Mouse (Mus musculus) MEL (cell line): ENCODE data around the gene Prkcb. TPM values are rescaled to one million over a fixed set of nuclear protein-coding genes. Genes with fewer than 3 reads are reported as not detected.

ENCODE experiments used
- DNase-seq: peaks from one replicate; pipeline ENCODE4 v3.0.0; 2011; ENCODE audit warnings: low read depth, low spot score
- H3K27ac ChIP-seq: 2 replicates; pipeline ENCODE4 v1.5.1; 2012; ENCODE audit warnings: low read depth, mild to moderate bottlenecking, control low read depth, low read length, moderate library complexity; ENCODE audit not compliant: control insufficient read depth
- H3K27me3 ChIP-seq, 2 experiments: fragments of 150-350 bp in 1 of 2; sonication (generic) in 1 of 2; 2 replicates each; pipeline ENCODE4 v1.6.1; 2012; ENCODE audit warnings: low read length in 2 of 2, mild to moderate bottlenecking in 2 of 2, improper control_type of control experiment in 1 of 2, moderate library complexity in 1 of 2; ENCODE audit not compliant: insufficient read depth in 2 of 2, control insufficient read depth in 1 of 2
- H3K36me3 ChIP-seq, 2 experiments: 2 replicates each; pipeline ENCODE4 v1.6.1; 2012 to 2014; ENCODE audit warnings: low read length in 2 of 2, improper control_type of control experiment in 1 of 2, inconsistent platforms in 1 of 2, mild to moderate bottlenecking in 1 of 2; ENCODE audit not compliant: insufficient read depth in 2 of 2, control insufficient read depth in 1 of 2
- H3K4me1 ChIP-seq, 2 experiments: fragments of 150-350 bp in 1 of 2; sonication (generic) in 1 of 2; 2 replicates each; pipeline ENCODE4 v1.6.1; 2012; ENCODE audit warnings: low read length in 2 of 2, improper control_type of control experiment in 1 of 2, mild to moderate bottlenecking in 1 of 2; ENCODE audit not compliant: insufficient read depth in 2 of 2, control insufficient read depth in 1 of 2
- H3K4me3 ChIP-seq, 2 experiments: fragments of 150-350 bp in 1 of 2; sonication (generic) in 1 of 2; 2 replicates each; pipeline ENCODE4 v1.5.1; 2012; ENCODE audit warnings: low read depth in 2 of 2, low read length in 2 of 2, mild to moderate bottlenecking in 2 of 2, moderate library complexity in 2 of 2, control low read depth in 1 of 2, improper control_type of control experiment in 1 of 2; ENCODE audit not compliant: control insufficient read depth in 1 of 2, insufficient read depth in 1 of 2
- H3K79me2 ChIP-seq: 2 replicates; pipeline ENCODE4 v1.6.1; 2012; ENCODE audit warnings: mild to moderate bottlenecking, low read length, moderate library complexity; ENCODE audit not compliant: control insufficient read depth, poor library complexity, insufficient read depth
- H3K9ac ChIP-seq: 2 replicates; pipeline ENCODE4 v1.6.1; 2012; ENCODE audit warnings: low read depth, mild to moderate bottlenecking, control low read depth, low read length, moderate library complexity; ENCODE audit not compliant: control insufficient read depth, poor library complexity, severe bottlenecking
- H3K9me3 ChIP-seq: fragments of 150-350 bp; sonication (generic); replicated peaks from 2 replicates; pipeline ENCODE4 v1.6.1; 2012; ENCODE audit warnings: mild to moderate bottlenecking, low read length, improper control_type of control experiment, moderate library complexity; ENCODE audit not compliant: insufficient read depth
- CHD2 ChIP-seq: IDR thresholded peaks from 2 replicates; pipeline ENCODE4 v1.6.1; 2011; ENCODE audit warnings: low read length, improper control_type of control experiment
- CTCF ChIP-seq, 3 experiments: IDR thresholded peaks in 2 of 3; conservative IDR thresholded peaks in 1 of 3; 2 replicates each; pipeline ENCODE4 v1.5.1; 2011 to 2012; ENCODE audit warnings: low read length in 3 of 3, low read depth in 2 of 3, mild to moderate bottlenecking in 2 of 3, improper control_type of control experiment in 1 of 3, inconsistent platforms in 1 of 3, mixed read lengths in 1 of 3, moderate library complexity in 1 of 3; ENCODE audit not compliant: control insufficient read depth in 1 of 3, insufficient read depth in 1 of 3, poor library complexity in 1 of 3, severe bottlenecking in 1 of 3
- E2F4 ChIP-seq: IDR thresholded peaks from 2 replicates; pipeline ENCODE4 v1.6.1; 2011; ENCODE audit warnings: low read depth, low read length, improper control_type of control experiment, borderline replicate concordance
- ELF1 ChIP-seq: IDR thresholded peaks from 2 replicates; pipeline ENCODE4 v1.6.1; 2014; ENCODE audit warnings: low read depth, mild to moderate bottlenecking, inconsistent platforms, low read length, improper control_type of control experiment, moderate library complexity
- EP300 ChIP-seq, 2 experiments: IDR thresholded peaks; 2 replicates each; pipeline ENCODE4 v1.6.1; 2011; ENCODE audit warnings: improper control_type of control experiment in 2 of 2, low read length in 2 of 2, low read depth in 1 of 2, mild to moderate bottlenecking in 1 of 2
- ETS1 ChIP-seq: IDR thresholded peaks from 2 replicates; pipeline ENCODE4 v1.6.1; 2012; ENCODE audit warnings: low read depth, mild to moderate bottlenecking, inconsistent platforms, low read length, improper control_type of control experiment, moderate library complexity
- GABPA ChIP-seq: IDR thresholded peaks from 2 replicates; pipeline ENCODE4 v1.6.1; 2012; ENCODE audit warnings: low read depth, mild to moderate bottlenecking, inconsistent platforms, low read length, improper control_type of control experiment, moderate library complexity
- HCFC1 ChIP-seq: IDR thresholded peaks from 2 replicates; pipeline ENCODE4 v1.6.1; 2012; ENCODE audit warnings: low read depth, mild to moderate bottlenecking, inconsistent platforms, low read length, improper control_type of control experiment, moderate library complexity
- KAT2A ChIP-seq: conservative IDR thresholded peaks from 2 replicates; pipeline ENCODE4 v1.6.1; 2012; ENCODE audit warnings: low read depth, low read length, improper control_type of control experiment, inconsistent platforms
- MAFK ChIP-seq: IDR thresholded peaks from 2 replicates; pipeline ENCODE4 v1.6.1; 2011; ENCODE audit warnings: low read depth, mild to moderate bottlenecking, low read length, improper control_type of control experiment, borderline replicate concordance
- MAX ChIP-seq: IDR thresholded peaks from 2 replicates; pipeline ENCODE4 v1.6.1; 2011; ENCODE audit warnings: low read length, improper control_type of control experiment
- MAZ ChIP-seq: IDR thresholded peaks from 2 replicates; pipeline ENCODE4 v1.6.1; 2012; ENCODE audit warnings: low read depth, mild to moderate bottlenecking, inconsistent platforms, low read length, improper control_type of control experiment
- MYB ChIP-seq: IDR thresholded peaks from 2 replicates; pipeline ENCODE4 v1.6.1; 2011; ENCODE audit warnings: mild to moderate bottlenecking, low read depth, low read length, improper control_type of control experiment
- MYC ChIP-seq: IDR thresholded peaks from 2 replicates; pipeline ENCODE4 v1.6.1; 2011; ENCODE audit warnings: low read depth, mild to moderate bottlenecking, low read length, improper control_type of control experiment, moderate library complexity
- NELFE ChIP-seq: IDR thresholded peaks from 2 replicates; pipeline ENCODE4 v1.6.1; 2011; ENCODE audit warnings: low read depth, low read length, improper control_type of control experiment
- NRF1 ChIP-seq: IDR thresholded peaks from 2 replicates; pipeline ENCODE4 v1.6.1; 2014; ENCODE audit warnings: low read depth, mild to moderate bottlenecking, inconsistent platforms, low read length, improper control_type of control experiment, moderate library complexity; ENCODE audit not compliant: poor library complexity, insufficient read depth, severe bottlenecking
- POLR2AphosphoS2 ChIP-seq: IDR thresholded peaks from 2 replicates; pipeline ENCODE4 v1.6.1; 2011; ENCODE audit warnings: low read length, improper control_type of control experiment
- POLR2AphosphoS5 ChIP-seq: IDR thresholded peaks from 2 replicates; pipeline ENCODE4 v1.6.1; 2012; ENCODE audit warnings: low read depth, borderline replicate concordance, mild to moderate bottlenecking, inconsistent platforms, low read length, moderate library complexity, mixed read lengths
- SIN3A ChIP-seq: IDR thresholded peaks from 2 replicates; pipeline ENCODE4 v1.6.1; 2012; ENCODE audit warnings: low read length, improper control_type of control experiment, inconsistent platforms
- TAL1 ChIP-seq: IDR thresholded peaks from 2 replicates; pipeline ENCODE4 v1.6.1; 2012; ENCODE audit warnings: mild to moderate bottlenecking, inconsistent platforms, low read length, moderate library complexity, mixed read lengths
- TCF12 ChIP-seq: IDR thresholded peaks from 2 replicates; pipeline ENCODE4 v1.6.1; 2014; ENCODE audit warnings: low read depth, mild to moderate bottlenecking, inconsistent platforms, low read length, improper control_type of control experiment, moderate library complexity
- UBTF ChIP-seq: IDR thresholded peaks from 2 replicates; pipeline ENCODE4 v1.6.1; 2012; ENCODE audit warnings: low read depth, mild to moderate bottlenecking, inconsistent platforms, low read length, improper control_type of control experiment, moderate library complexity, borderline replicate concordance; ENCODE audit not compliant: insufficient read depth
- USF1 ChIP-seq: IDR thresholded peaks from 2 replicates; pipeline ENCODE4 v1.6.1; 2014; ENCODE audit warnings: low read depth, mild to moderate bottlenecking, inconsistent platforms, low read length, improper control_type of control experiment, moderate library complexity
- ZNF384 ChIP-seq: IDR thresholded peaks from 2 replicates; pipeline ENCODE4 v1.6.1; 2012; ENCODE audit warnings: low read depth, mild to moderate bottlenecking, inconsistent platforms, low read length, improper control_type of control experiment
- polyA plus RNA-seq, 2 experiments: library from polyadenylated mRNA; stranded (reverse) in 1 of 2; unstranded in 1 of 2; fragments of >175 nt in 1 of 2; fragments of >200 nt in 1 of 2; gene quantifications; 2 replicates each; pipeline versions ENCODE4 v1.2.1 to v1.2.4; 2012; ENCODE audit warnings: low replicate concordance in 2 of 2, low read depth in 1 of 2; ENCODE audit not compliant: insufficient read length in 2 of 2, insufficient read depth in 1 of 2, missing spikeins in 1 of 2
- total RNA-seq: library from RNA; depleted of rRNA; stranded (reverse); fragments of 300-350 nt; gene quantifications from 2 replicates; pipeline ENCODE4 v1.2.3, GENCODE M21; 2012

Gene Prkcb
- total and polyA plus RNA-seq, 3 experiments: not detected

DNA sequence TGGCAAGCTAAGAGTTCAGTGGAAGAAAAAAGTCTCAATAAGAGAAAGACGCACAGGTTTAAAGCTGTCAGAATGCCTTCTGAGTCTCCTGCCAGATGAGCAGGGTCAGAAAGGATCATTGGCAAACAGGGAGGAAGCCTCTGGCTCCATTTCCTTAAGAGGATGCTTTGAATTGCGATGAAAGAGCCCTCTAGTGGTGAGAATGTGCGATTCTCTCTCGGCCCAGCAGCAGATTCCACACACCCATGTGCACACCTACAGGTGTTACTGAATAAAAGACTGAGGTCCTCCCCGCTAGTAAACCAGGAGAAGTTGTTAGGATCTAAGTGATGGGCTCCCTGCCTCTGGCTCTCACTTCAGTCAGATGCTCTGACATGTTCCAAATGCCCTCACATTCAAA, 379.4 kb downstream of the Prkcb start:
- H3K9me3 ChIP-seq: no peaks in the 10 kb centered on the region
- no peak for TF ChIP-seq ELF1
- no peak for TF ChIP-seq ETS1
- TF ChIP-seq MAX: no peak
- no peak for TF ChIP-seq EP300 (IDR thresholded peaks at IDR 0.05; ENCODE audit: low read depth in 1 of 2, low read length in 2 of 2)
- peak; percentile 15 to 36 (median 33); a peak in 5 of 6 replicates for TF ChIP-seq CTCF (IDR thresholded peaks at IDR 0.05 in 2 of 3, conservative IDR thresholded peaks at IDR 0.05 in 1 of 3; ENCODE audit: control insufficient read depth in 1 of 3, insufficient read depth in 1 of 3, low read depth in 2 of 3, low read length in 3 of 3, poor library complexity in 1 of 3, severe bottlenecking in 1 of 3)
- no peaks in the 10 kb centered on the region; a peak in 1 of 4 replicates for H3K27me3 ChIP-seq
- H3K4me3 ChIP-seq: no peak overlapping the region
- H3K27ac ChIP-seq: no peak overlapping the region
- no peak overlapping the region for H3K9ac ChIP-seq
- H3K79me2 ChIP-seq: no peaks in the 10 kb centered on the region
- H3K36me3 ChIP-seq: no peaks in the 10 kb centered on the region
- H3K4me1 ChIP-seq: no peaks in the 10 kb centered on the region
- peak; percentile 16 for DNase-seq

DNA sequence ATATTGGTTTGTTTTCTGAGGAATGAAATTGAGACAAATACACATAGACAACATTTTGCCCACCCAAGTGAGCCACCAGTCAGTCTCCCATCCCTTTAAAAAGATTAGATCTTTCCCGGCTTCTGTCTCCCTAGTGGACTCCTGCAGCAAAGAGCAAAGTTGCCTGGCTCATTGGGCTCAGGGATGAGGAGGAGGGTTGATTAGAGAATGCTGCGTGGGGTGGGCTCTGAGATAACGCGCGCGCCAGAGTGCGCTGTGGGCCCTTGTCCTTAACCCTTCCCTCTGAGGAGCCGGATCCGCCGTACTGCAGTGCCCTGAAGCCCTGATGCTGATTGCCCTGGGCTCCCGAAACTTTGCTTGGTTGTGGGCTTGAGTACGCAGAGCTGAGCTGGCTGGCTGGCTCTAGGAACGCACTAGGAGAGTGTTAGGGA, 381.9 kb downstream of the Prkcb start, which contains the start of gene Cacng3:
Cacng3 (plus strand) TSS at position 51 of the 431 bp plus-strand sequence.
- Histone ChIP-seq H3K4me1 (no peaks in the 10 kb centered on the region), H3K27me3 (no peaks in the 10 kb centered on the region; a peak in 1 of 4 replicates), H3K9ac (no peak within 1 kb of the TSS), H3K9me3 (no peaks in the 10 kb centered on the region), H3K36me3 (no peaks in the 10 kb centered on the region), H3K79me2 (no peaks in the 10 kb centered on the region), H3K27ac (no peak within 1 kb of the TSS), H3K4me3 (no peak within 1 kb of the TSS)
- DNase-seq: no peak
- TF ChIP-seq MAFK (no peak), POLR2AphosphoS5 (no peak), MYC (no peak), SIN3A (no peak), CHD2 (no peak), TCF12 (no peak), MAZ (no peak), NRF1 (no peak), POLR2AphosphoS2 (no peak), E2F4 (no peak), GABPA (no peak), KAT2A (no peak), ZNF384 (no peak), UBTF (no peak), HCFC1 (no peak), NELFE (no peak), USF1 (no peak), TAL1 (no peak), MYB (no peak)
